Mouse (Mus musculus) lung, postnatal 4 days (tissue): ENCODE results near the gene Vars2.

ENCODE experiments used
- DNase-seq, 2 experiments: peaks; one replicate each; pipeline ENCODE4 v3.0.0; 2021

The Vars2 gene

DNA sequence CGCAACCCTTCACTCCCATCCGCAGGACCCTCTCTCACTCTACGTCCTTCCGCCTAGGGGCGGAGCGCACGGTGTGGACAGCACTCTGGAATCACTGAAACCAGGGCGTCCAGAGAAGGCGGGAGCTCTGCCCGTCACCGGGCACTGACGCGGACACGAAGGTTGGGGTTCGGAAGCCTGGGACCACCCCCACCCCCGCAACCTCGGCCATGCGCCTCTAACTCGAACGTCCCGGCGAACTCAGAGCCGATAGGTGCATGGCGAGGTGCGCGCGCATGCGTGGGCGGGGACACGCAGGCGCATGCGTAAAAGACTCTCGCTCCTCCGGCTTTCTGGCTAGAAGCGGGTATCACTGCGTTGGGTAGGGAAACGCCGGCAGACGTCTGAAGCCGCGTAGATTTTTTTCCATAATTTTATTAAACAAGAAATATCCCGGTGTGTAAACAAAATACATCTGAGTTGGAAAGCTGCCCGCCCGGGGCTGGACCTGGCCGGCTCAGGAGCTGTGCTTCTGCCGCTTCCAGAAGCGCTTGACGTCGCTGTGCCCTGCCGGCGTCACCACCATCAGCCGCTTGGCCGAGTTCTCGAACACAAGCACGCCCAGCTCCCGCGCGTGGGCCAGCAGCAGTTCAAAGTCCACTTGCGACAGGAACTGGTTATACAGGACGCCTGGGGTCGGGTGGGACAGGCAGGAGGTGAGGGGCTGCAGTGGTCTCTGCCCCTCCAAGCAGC, at the start of gene Vars2:
Vars2 (minus strand) TSS at position 259 of the 732 bp plus-strand sequence.
- peak; percentile 97 to 98 for DNase-seq

DNA sequence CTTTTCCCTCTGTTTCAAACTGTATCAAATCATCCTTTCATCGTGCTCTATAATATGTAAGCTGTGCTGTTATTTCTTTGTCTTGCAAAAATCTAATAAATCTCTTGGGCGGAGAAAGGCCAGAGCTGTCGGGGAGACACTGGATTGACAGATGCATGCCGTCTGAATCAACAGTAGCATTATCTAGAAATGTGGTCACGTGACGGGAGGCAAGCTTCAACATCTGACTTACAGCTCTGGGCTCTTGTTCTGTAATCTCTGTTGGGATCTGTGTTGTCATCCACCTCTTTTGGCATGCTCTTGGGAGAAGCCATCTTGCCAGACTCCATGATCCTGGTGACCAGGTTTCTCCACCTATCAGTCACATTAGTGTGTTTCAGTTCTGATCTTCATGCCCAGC, 49.7 kb upstream of the Vars2 start:
- no peak for DNase-seq

DNA sequence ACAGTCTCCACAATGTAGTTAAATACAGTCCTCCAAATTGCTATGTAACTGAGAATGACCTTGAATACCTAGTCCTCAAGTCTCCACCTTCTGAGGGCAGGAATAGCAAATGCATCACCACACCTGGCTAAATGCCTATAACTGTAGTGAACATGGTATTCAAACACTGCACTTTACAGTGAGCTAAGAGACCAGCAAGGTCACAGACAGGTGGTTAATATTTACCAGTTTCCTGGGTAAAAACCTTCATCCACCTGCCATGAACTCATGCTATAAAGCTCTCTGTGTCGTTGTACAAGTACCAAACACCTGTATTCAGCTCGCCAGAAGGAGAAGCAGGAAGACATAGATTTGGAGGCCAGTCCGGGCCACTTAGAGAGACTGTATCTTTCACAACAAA, 48.7 kb upstream of the Vars2 start:
- no peak for DNase-seq

DNA sequence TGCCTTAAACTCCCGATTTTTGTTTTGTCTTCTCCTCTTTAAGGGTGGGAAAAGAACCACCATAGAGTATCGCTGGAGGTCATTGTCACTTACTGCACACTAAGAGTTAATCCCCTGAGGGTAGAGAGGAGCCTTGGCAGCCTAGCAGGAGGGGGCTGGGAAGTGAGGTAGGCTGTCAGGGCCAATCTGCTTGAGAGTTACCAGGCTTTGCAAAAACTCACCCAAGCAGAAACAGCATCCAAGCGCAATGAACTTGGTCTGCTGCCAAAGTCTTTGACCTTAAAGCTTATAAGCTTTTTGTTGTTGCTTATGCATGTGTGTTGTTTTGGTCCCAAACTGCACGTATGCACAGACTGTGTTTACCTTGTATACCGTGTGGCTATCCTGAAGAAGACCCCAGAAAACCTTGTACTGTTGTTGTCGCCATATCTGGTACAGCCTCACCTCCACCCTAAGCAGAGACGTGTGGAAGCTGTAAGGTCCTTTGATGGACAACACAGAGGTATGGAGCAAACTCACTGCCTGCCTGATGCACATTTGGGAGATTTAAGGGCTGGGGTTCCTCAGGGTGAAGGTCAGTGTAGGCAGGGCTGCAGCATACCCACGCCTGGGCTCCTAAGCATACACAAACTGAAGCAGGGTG, 43.4 kb upstream of the Vars2 start:
- DNase-seq: no peak

DNA sequence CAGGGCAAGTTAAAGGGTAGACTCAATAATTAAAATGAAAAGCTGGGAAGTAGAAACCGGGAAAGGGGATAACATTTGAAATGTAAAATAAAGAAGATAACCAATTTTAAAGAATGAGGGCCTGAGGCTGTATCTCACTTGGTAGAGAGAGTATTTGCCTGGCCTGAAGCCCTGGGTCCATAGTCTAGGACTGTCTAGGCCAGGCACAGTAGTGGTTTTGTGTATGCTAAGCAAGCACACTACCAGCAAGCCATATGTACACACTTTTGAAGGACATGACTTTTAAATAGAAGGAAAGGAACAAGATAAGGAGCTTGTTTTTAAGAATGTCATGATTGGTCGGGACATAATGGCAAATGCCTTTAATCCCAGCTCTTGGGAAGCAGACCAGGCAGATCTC, 41.2 kb upstream of the Vars2 start:
- DNase-seq: no peak

DNA sequence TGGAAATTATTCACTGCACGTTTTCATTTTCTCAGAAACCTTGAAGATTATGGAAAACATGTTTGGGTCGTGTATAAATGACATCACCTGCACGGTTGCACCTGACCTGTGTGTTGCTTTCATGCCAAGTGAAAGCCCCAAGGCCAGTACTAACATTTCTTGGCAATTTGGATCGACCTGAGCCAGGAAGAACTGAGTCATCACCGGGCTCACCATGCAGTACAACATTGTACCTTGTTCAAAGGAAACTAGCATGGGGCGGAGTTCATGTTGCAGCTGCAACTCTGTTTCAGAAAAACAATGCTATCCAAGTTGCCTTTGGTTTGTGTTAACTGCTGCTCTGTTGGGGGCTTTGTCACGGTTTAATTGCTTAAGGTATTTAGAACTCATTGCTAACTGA, 40.5 kb upstream of the Vars2 start:
- no peak for DNase-seq

DNA sequence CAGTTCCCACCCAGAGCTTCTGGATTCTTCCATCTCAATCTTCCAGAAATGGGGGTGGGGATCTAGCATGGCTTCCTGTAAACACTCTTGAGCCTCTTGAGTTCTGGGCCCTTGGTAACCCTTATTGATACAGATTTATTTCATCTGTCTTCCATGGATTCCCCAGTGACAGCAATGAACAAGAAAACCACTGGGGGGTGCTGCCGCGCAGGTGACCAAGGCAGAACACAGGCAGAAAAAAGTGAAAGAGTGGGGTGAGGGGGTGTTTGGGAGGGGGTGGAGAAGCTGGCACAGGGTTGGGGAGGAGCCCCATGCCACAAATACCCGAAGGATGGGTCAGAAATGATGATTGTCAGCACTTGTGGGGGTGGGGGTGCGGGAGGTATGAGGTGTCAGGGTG, 38.4 kb upstream of the Vars2 start:
- peak in 1 of 2 experiments; percentile 67 for DNase-seq

DNA sequence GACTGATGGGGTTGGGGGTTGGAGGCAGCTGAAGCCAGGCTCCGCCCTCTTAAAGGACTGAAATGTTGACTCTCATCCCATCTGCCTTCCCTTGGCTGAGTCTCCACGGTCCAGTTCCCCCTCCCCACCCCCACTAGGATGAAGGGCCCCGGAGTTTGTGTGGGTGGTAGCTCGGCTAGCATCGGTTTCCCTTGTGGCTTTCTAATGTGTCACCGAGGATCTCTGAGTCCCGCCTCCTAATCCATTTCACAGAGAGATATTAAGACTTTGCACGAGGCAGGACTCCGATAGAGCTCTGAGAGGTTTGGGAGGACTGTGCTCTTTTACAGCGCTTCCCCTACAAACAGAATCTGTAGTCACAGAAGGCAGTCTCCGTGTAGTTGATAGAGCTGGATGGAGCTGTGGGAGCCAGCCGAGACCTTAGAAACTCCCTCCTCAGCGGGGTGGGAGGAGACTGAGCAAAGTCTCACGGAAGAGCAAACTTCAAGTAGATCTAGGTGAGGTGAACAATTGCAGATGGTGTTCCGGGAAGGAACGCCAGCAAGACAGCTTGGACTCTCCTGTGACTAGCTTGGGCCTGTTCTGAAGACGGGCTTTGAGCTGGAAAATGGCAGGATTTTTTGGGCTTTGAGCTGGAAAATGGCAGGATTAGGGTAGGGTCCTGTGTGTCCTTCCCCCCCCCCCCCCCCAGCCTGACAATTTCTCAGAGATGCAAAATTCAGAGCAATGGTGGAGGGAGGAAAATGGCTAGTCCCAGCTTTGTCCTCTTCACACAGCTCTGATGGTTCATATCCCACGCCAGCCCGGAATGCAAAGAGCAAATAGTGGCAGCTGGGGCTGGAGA, 37.5 kb upstream of the Vars2 start, which contains the start of gene Ddr1:
Ddr1 (minus strand) TSS at position 1 of the 844 bp plus-strand sequence.
- peak in 1 of 2 experiments; percentile 37 for DNase-seq

DNA sequence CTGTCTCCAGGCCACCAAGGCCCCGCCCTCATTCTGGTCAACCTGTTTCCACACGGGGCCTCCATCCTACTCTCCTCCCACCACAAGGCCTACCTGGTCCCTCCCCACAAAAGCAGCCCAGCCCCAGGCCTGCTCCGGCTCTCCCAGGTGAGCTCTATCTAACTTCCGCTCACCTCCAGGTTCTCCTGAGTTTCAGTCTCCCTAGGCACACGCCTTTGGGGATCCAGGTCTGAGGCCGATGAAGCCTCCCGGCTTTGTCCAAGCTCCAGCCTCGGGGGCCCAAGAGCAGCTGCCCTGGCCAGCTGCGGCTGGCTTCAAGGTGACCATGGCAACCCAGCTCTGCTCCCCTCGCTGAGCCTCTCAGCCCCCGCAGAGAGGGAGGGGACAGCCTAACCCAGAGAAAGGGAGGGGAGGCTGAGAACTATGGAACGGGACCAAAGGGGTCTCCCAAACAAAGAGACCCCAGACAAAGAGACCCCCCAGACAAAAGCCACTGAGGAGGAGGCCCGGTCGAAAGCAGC, 36.4 kb upstream of the Vars2 start:
- no peak for DNase-seq

DNA sequence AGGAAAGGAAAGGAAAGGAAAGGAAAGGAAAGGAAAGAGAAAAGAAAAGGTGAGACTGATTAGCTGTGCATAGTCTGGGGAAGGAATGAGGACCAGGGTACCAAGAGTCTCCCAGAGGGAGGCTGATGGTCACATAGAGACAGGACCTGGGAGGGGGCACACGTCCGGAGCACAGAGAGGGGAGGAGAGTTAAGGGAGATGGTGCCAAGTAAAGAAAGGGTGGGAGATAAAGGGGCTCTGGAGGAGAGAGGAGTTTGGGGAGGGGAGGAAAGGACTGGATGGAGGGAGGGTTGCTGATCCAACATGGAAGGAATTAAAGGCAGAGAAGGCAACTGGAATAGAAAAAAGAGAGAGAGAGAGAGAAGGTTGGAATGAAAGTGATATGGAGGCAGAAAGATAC, 35.7 kb upstream of the Vars2 start:
- DNase-seq: no peak

DNA sequence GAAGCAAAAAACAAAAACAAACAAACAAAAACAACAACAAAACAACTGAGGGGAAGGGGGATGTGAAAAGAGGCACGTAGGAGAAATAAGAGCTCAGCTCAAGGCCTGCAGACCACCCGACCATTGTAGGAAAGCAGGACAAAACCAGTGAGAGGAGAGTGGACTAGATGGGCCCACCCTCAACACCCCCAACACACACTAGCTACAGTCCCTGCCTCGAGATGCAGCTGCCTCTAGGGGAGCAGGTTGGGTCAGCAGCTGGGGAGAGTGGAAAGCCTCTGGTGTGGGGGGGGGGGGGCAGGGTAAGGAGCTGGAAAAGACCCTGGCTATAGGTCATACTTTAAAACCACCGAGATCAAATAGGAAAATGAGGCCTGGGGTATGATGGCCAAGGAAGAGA, 35.2 kb upstream of the Vars2 start:
- DNase-seq: no peak

DNA sequence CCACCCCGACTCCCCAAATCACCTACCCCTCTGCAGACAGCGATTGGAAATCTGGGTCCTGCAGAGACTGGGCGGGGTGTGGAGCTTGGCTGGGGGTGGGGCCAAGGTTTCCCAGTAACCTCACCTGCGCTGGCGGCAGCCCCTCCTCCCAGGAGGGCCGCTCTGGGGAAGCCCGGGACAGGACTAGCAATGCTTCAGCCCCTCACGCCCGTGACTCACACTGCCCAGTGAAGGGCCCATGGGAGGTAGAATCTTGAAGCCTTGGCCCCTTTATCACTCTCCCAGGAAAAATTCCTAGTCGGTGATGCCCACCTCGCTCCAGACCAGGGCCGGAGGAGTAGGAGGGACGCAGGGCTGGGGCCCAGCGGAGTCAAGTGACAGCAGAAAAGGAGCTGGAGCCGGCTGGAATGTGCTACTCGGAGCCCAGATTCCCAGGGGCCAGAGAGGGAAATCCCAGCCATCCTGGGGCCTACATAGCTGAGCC, 34.6 kb upstream of the Vars2 start:
- DNase-seq: peak; percentile 61 to 78

DNA sequence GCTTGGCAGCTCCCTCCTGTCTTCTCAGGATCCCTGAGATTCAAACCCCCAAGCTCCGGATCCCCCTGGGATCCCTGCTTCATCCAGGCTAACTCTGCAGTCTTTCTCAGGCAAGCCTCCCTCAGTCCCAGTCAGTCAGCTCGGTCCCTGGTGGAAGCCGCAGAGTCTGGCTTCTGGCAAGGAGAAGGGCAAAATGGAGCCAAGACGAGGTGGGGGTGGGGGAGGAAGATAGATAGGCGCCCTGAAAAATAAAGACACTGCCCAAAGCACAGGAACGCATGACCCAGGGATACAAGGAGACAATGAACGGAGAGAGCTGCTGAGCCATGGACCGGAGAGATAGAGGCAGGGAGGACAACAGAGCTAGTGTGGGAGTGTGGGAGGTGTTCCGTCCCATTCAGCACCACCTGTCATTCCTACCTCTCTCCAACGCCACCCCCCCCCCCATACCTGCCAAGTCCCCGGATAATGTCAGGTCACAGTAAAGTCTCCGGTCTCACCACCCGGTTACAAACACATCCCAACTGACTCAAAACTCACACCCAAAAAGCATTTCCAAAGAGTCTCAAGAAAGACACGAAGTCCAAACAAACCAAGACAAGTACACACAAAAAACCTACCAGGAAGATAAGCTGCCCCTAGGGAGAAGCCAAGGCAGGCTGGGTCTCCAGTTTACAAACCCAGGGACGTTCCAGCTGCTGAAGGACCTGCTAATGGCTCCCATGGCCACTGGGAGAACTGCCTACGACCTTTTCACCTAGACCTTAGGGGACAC, 34.0 kb upstream of the Vars2 start:
- DNase-seq: peak in 1 of 2 experiments; percentile 27

DNA sequence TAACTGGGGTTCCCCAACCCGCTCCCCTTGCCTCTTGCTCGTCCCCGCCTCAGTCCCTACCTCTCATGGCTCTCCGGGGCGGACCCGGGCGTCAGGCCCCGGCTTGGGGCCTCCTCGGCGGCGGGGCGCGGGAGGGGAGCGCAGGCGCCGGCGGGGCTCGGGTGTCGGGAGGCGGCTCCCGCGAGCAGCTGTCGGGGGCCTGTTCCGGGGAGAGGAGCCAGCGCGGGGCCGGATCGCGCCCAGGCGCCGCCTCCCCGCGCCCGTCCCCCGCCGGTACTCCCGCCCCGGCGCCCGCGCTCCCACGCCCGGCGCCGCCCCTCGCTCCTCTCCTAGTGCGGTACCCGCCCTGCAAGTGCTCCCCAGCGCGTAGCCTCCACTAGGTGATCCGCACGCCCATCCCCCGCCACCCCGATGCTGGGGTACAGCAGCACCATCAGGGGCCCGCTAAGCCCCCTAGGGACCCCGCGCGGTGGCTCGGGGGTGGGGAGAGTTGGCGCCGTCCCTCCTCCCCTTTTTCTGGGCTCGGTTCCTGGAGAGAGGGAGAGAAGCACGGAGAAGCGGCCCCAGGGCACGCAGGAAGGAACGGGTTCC, 33.1 kb upstream of the Vars2 start:
- peak; percentile 78 to 92 for DNase-seq

DNA sequence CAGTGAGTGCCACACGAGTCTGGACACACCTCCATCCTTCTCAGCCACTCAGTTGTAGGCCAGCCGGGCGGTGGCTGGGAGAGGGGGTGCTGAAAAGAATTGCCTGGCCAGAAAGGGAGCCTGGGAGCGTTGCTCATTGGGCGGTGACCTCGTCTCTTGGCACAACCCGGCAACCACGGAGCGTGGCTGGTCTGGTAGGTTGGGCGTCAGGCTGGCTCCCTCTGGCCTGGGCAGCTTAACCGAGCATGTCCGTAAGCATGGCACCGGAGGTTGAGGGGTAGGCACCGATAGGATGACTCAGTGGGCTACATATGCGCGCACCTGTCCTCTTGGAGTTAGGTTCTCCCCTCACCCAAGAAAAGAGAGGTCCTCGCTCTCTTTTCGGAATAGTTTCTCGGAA, 32.5 kb upstream of the Vars2 start:
- peak; percentile 76 to 89 for DNase-seq

DNA sequence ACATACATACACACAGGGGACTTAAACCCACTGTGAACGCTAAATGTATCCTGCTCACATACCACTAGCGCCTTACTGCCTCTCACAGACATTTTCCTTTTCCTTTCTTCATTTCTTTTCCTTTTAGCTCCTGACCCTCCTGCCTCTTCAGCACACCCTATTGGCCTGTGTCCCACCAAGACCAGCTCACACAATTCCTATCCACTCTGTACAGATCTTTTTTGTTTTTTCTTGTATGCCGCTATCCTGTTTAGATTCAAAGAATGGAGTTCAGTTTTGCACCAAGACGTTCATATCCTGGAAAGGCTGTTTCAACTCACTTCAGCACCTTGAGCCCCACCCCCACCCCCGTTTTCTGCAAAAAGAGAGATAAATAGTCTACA, 31.1 kb upstream of the Vars2 start:
- DNase-seq: no peak

DNA sequence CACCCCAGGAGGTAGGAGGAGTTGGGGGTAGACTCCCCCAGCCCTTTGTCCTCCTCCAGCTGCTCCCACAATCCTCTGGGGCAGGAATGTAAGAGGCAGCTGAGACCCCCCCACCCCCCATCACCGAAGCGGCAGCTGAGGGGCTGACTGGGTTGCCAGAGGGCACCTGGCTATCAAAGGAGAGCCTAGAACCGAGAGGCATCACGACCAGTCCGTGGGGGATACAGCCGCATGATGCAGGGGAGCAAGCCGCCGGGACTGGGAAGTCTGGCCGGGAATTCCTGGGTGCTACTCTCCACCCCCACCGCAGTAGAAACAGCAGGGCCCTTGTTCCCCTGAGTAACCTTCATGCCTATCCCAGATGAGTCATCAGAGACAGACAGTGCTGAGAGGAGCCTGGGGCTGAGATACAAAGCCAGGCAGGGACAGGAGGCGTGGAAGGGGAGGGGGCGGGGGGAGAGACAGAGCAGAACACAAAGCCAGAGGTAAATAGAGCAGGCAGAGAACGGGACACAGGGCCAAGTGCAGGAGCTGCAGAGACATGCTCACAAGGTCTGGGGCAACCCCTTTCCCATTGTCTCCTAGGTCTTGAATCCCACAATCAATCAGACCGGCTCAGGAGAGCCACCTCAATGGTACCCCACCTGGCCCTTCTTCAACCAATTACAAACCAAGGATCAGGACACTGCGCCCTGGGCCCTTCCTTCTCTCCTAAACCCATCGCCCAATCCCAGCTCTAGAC, 30.5 kb upstream of the Vars2 start:
- peak in 1 of 2 experiments; percentile 22 for DNase-seq

DNA sequence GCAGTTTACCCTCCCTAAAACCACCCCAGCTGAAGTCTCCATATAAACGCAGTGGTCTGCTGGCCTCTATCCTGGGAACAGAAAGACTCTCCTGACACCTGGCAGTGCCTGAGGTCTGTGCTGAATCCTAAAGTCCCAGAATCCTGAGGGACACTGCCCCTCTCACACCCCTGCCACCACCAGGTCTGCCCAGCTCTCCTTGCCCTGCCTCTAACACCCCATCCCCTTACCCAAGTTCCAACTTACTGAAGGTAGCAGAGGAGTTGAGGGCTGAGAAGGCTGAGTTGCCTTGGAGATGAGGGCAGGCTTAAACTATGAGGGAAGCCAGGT, 30.0 kb upstream of the Vars2 start:
- no peak for DNase-seq

DNA sequence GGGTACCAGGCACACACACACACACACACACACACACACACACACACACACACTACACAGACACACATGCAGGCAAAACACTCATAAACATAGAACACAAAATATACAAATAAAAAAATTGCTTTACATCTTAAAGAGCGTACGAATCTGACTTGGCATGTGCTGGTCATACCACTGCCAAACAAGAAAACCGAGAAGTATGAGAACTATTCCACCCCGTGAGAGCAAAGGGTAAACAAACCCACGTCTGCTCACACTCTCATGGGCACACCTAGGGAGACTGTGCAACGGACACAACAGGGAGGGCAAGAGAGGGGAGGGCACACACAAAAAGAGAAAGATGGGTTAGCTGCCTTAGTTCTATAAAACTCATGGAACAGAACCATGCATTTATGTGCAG, 29.3 kb upstream of the Vars2 start:
- DNase-seq: no peak

DNA sequence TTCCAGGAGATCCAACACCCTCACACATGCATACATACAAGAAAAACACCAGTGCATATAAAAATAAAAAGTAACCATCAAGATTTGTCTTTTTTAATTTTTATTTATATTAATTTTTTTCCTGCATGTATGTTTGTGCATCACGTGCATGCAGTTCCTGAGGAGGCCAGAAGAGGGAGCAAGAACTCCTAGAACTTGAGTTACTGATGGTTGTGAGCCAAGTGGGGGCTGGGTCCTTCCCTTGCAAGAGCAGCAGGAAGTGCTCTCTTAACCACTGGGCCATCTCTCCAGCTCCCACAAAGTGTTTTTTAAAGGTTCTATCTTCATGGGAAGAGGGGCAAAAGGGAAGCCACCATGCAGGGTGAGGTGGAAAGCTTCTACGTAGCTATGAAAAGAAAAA, 27.9 kb upstream of the Vars2 start:
- peak in 1 of 2 experiments; percentile 60 for DNase-seq

DNA sequence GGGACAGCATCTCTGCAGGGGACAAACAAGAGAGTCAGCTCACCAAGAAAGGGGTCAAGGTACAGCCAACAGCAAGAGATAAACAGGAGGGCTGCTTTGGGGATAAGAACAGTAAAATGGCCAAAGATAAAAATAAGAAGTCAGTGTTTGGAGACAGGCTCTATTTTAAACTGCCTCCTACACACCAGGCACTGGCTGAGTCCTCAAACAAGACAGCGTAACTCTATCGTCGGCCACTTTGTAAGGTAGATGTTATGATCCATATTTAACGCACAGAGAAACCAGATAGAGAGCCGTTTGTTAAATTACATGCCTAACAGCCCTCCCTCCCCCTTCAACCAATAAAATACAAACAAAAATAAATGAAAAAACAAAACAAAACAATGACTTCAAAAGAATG, 26.5 kb upstream of the Vars2 start:
- DNase-seq: no peak
